In genomic region chr9:54097091-54097490, GRCm38 (mm10) we compare ENCODE assay signal across 28 mouse cellular contexts. TPM values are rescaled to one million over a fixed set of nuclear protein-coding genes. Genes with fewer than 3 reads are reported as not detected.
"Had no signal": no experiment of that assay in that cellular context is flagged by ENCODE, and none has a peak within 500 bp of the region (broad histone marks: within the 10 kb centered on the region; RNA-seq: fewer than 3 reads in every experiment).

No protein-coding gene starts in this region.

- H3K27ac ChIP-seq: limb, embryonic 10.5 days; limb, embryonic 13.5 days; liver, embryonic 12.5 days; liver, embryonic 15.5 days; lung, embryonic 15.5 days; midbrain, embryonic 10.5 days; midbrain, embryonic 13.5 days; neural tube, embryonic 13.5 days had no signal

- DNase-seq: kidney, adult 18-20 months; kidney, adult 9 months; kidney, postnatal 14 days; kidney, postnatal 4 days; liver; lung, adult 18-20 months; lung, postnatal 10 days; lung, postnatal 36 days; retina, postnatal 1 day; right cerebral cortex, postnatal 25 days; thymus, adult 2 months; thymus, postnatal 14 days; thymus, postnatal 4 days had no signal

- H3K4me3 ChIP-seq: limb, embryonic 10.5 days; limb, embryonic 13.5 days; liver, embryonic 12.5 days; liver, embryonic 15.5 days; lung, embryonic 15.5 days; megakaryocyte, embryonic 14.5 days; midbrain, embryonic 10.5 days; midbrain, embryonic 13.5 days; myocyte; neural tube, embryonic 13.5 days had no signal

- ATAC-seq: inflammation-experienced regulatory T-cells, adult 6 months; intestine, embryonic 16.5 days; liver, embryonic 12.5 days; midbrain, embryonic 13.5 days; midbrain, embryonic 16.5 days had no signal

RNA-seq across cellular contexts. Expression of gene Tnfaip8l3, which starts 28.9 kb away (rescaled TPM):
- total RNA-seq: monocyte, adult 5-6 weeks; neutrophil, adult 5-6 weeks had no signal
